Mouse (Mus musculus) midbrain, postnatal 0 days (tissue): ENCODE results near the gene Arhgef25. TPM values are rescaled to one million over a fixed set of nuclear protein-coding genes. Genes with fewer than 3 reads are reported as not detected.

ENCODE experiments used
- ATAC-seq: fragments of 200-750 bp; cut with Nextera tagmentation; 2 replicates; pipeline ENCODE4 v1.8.0; 2017; ENCODE audit warnings: moderate number of reproducible peaks, mild to moderate bottlenecking, moderate TSS enrichment, moderate library complexity; ENCODE audit not compliant: low FRiP score
- DNase-seq: peaks from one replicate; pipeline ENCODE4 v3.0.0-alpha.2; 2015; ENCODE audit warnings: low spot score
- H3K27ac ChIP-seq: fragments of 300-500 bp; sonication (generic); 2 replicates; pipeline ENCODE4 v1.5.1; 2014; ENCODE audit warnings: low read depth, mild to moderate bottlenecking, low read length, mixed read lengths
- H3K27me3 ChIP-seq: fragments of 300-500 bp; sonication (generic); 2 replicates; pipeline ENCODE4 v1.6.1; 2014; ENCODE audit warnings: low read length, control low read depth, mixed read lengths; ENCODE audit not compliant: insufficient read depth
- H3K36me3 ChIP-seq: fragments of 300-500 bp; sonication (generic); 2 replicates; pipeline ENCODE4 v1.6.1; 2014; ENCODE audit warnings: low read length, control low read depth, mixed read lengths; ENCODE audit not compliant: insufficient read depth
- H3K4me1 ChIP-seq: fragments of 300-500 bp; sonication (generic); 2 replicates; pipeline ENCODE4 v1.6.1; 2014; ENCODE audit warnings: mild to moderate bottlenecking, control low read depth, antibody characterized with exemption, low read length, mixed read lengths; ENCODE audit not compliant: insufficient read depth
- H3K4me2 ChIP-seq: fragments of 300-500 bp; sonication (generic); 2 replicates; pipeline ENCODE4 v1.6.1; 2014; ENCODE audit warnings: low read depth, mild to moderate bottlenecking, low read length, mixed read lengths; ENCODE audit not compliant: poor library complexity, severe bottlenecking
- H3K4me3 ChIP-seq: fragments of 300-500 bp; sonication (generic); 2 replicates; pipeline ENCODE4 v1.5.1; 2014; ENCODE audit warnings: low read depth, mild to moderate bottlenecking, low read length, moderate library complexity
- H3K9ac ChIP-seq: fragments of 300-500 bp; sonication (generic); replicated peaks from 2 replicates; pipeline ENCODE4 v1.6.1; 2014; ENCODE audit warnings: mild to moderate bottlenecking, low read length, moderate library complexity, mixed read lengths; ENCODE audit not compliant: poor library complexity, severe bottlenecking
- H3K9me3 ChIP-seq: fragments of 300-500 bp; sonication (generic); 2 replicates; pipeline ENCODE4 v1.6.1; 2016; ENCODE audit warnings: low read length, control low read depth
- CTCF ChIP-seq: IDR thresholded peaks from 2 replicates; pipeline ENCODE4 v1.5.1; 2016; ENCODE audit warnings: antibody characterized with exemption, mild to moderate bottlenecking
- WGBS: fragments of 180-500 bp; shearing (Covaris S2); extraction: QIAGEN DNeasy Blood & Tissue Kit; methylation state at CpG from one replicate; pipeline ENCODE4 v1.1.7; 2014; 5-methylcytosine and 5-hydroxymethylcytosine counted together
- polyA plus RNA-seq: library from polyadenylated mRNA; unstranded; fragments of >200 nt; fragmentation: Nextera tagmentation; extraction: Ambion mirVana; gene quantifications from 2 replicates; pipeline ENCODE4 v1.2.1, GENCODE M21; 2015
- total RNA-seq: library from RNA; depleted of rRNA; stranded (reverse); fragments of >200 nt; gene quantifications from 2 replicates; pipeline ENCODE4 v1.2.3, GENCODE M21; 2014

Arhgef25 gene
- total and polyA plus RNA-seq, 2 experiments from 2014 or later = 13.5 to 48.8 TPM

DNA sequence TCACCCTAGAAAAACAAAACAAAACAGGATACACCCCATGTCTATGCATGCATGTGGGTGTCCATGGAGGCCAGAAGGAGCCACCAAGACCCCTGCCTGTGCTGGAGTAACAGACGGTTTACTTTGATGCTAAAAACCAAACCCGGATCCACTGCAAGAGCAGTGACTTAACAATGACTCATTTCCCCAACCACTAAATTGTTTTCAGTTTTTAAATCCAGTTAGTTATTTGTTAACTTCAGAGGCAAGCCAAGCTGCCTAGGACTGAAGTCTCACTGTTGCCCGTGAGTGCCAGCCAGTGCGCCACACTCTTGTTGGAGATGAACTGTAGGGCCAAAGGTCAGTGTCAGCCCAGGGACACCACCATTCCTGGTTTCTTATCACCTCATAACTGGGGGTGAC is 39.4 kb downstream of the Arhgef25 start:
- Histone ChIP-seq H3K27ac (no peak overlapping the region), H3K27me3 (no peaks in the 10 kb centered on the region), H3K36me3 (no peaks in the 10 kb centered on the region), H3K4me1 (no peaks in the 10 kb centered on the region), H3K4me2 (no peak overlapping the region), H3K9me3 (no peaks in the 10 kb centered on the region), H3K4me3 (no peak overlapping the region), H3K9ac (no peak overlapping the region)
- DNase-seq = no peak
- no peak for ATAC-seq
- TF ChIP-seq CTCF = no peak
- 86% methylated on average over 4 of the region's 4 CpGs for WGBS

DNA sequence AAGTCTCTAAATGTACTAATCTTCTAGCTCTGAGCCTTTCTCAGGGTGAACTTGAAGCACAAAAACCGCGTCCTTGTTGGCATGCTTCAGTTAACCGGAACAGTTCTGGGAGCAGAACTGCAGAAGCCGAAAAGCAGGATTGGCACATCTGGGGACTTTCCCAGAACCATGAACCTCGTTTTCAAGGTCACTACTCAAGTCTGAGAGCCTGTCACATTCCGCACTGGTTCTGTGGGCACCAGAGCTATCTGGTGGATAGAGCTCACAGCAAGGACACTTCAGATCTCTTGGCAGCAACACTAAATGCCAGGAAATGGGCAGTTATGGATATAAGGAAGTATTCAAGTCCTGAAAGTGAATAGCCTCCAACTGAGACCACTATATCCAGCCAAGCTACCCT is 42.7 kb downstream of the Arhgef25 start:
- WGBS = 83% methylated on average over 6 of the region's 6 CpGs
- Histone ChIP-seq H3K36me3 (no peaks in the 10 kb centered on the region), H3K4me3 (no peak overlapping the region), H3K4me2 (no peak overlapping the region), H3K4me1 (no peaks in the 10 kb centered on the region), H3K9ac (no peak overlapping the region), H3K27ac (no peak overlapping the region), H3K27me3 (no peaks in the 10 kb centered on the region), H3K9me3 (no peaks in the 10 kb centered on the region)
- DNase-seq = no peak
- TF ChIP-seq CTCF = no peak
- ATAC-seq = no peak

DNA sequence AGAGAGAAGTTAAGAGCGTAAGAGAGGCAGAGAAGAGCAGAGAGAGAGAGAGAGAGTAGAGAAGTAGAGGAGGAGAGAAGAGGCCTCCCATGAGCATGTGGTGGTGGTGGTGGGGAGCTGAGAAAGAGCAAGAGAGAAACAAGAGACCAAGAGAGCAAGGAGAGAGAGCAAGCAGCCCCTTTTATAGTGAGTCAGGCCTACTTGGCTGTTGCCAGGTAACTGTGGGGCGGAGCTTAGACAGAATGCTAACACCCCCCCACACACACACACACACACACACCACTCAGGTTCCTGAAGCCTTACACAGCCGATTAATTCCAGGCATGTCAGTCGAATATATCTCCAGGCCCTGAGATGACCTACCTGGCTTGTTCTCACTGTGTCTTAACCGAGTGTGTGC is 44.6 kb downstream of the Arhgef25 start:
- no peak for ATAC-seq
- H3K27ac ChIP-seq = no peak overlapping the region
- no peaks in the 10 kb centered on the region for H3K9me3 ChIP-seq
- H3K36me3 ChIP-seq = no peaks in the 10 kb centered on the region
- no peak for DNase-seq
- TF ChIP-seq CTCF = no peak
- H3K9ac ChIP-seq = no peak overlapping the region
- H3K4me2 ChIP-seq = no peak overlapping the region
- no peaks in the 10 kb centered on the region for H3K4me1 ChIP-seq
- WGBS = 81% methylated on average over 5 of the region's 5 CpGs
- no peaks in the 10 kb centered on the region for H3K27me3 ChIP-seq
- no peak overlapping the region for H3K4me3 ChIP-seq

DNA sequence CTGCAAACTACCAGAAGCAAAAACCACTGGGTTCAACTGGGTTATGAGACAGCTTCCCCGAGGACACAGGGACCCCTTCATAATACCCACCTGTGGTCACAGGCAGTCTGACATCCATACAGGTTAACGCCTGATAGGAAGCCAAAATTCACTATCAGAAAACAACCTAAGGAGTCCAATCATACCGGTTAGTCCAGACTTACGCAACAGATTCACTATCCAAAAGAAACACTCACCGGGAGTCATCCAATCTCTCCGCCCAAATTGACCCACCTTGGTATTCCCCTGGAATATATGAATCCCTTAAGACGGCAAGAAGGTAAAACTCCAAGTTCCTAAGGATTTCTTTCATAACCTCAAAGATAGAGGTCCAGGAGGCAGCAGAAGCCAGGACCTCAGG is 45.3 kb downstream of the Arhgef25 start:
- no peak overlapping the region for H3K4me2 ChIP-seq
- WGBS = 96% methylated on average over 7 of the region's 7 CpGs
- TF ChIP-seq CTCF = no peak
- no peak overlapping the region for H3K27ac ChIP-seq
- no peak overlapping the region for H3K4me3 ChIP-seq
- no peaks in the 10 kb centered on the region for H3K4me1 ChIP-seq
- H3K27me3 ChIP-seq = no peaks in the 10 kb centered on the region
- H3K36me3 ChIP-seq = no peaks in the 10 kb centered on the region
- DNase-seq (no peak), ATAC-seq (no peak)
- no peaks in the 10 kb centered on the region for H3K9me3 ChIP-seq
- no peak overlapping the region for H3K9ac ChIP-seq

DNA sequence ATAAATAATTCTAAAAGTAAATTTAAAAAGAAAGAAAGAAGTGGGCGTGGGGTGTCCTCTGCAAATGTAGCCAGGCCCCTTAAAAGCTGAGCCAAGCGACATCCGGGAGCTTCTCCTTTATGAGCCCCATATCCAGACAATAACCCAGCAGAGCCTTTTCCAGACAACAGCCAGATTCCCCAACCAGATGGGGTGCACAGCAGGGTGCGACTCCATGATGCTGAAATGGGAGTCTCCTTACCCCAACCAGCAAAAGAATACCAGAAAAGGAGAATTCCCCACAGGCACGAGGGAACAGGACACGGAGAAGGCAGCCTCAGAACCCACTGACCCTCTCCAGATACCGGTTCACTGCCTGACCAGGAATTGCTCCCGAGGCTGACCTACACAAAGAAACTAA is 46.7 kb downstream of the Arhgef25 start:
- ATAC-seq = no peak
- Histone ChIP-seq H3K36me3 (no peaks in the 10 kb centered on the region), H3K4me3 (no peak overlapping the region), H3K4me1 (no peaks in the 10 kb centered on the region), H3K27me3 (no peaks in the 10 kb centered on the region), H3K27ac (no peak overlapping the region), H3K4me2 (no peak overlapping the region), H3K9me3 (no peaks in the 10 kb centered on the region), H3K9ac (no peak overlapping the region)
- TF ChIP-seq CTCF = no peak
- 84% methylated on average over 8 of the region's 8 CpGs for WGBS
- no peak for DNase-seq

DNA sequence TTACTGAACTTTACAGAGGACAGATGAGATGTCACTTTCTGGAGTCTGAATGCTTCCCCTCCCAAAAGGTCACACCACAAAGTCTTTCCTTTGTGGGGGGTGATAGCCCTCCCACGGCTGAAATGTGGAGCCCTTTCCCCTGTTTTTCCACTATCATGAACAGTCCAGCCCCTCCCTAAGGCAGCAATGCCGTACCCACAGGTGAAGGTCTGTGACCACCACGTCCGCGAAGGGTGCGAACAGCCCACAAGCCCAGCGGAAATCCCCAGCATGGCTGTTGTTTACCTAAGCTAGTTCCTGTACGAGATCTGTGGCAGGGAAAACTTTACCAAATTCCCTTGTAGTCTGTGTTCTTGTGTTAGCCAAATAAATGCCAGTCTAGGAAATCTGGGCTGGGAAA is 48.4 kb downstream of the Arhgef25 start:
- H3K9me3 ChIP-seq = no peaks in the 10 kb centered on the region
- 89% methylated on average over 8 of the region's 8 CpGs for WGBS

More for the DNA sequence above, 48.4 kb downstream of the Arhgef25 start:
- H3K4me1 ChIP-seq = no peaks in the 10 kb centered on the region
- no peak for DNase-seq
- H3K36me3 ChIP-seq = no peaks in the 10 kb centered on the region
- no peak overlapping the region for H3K4me3 ChIP-seq
- H3K27ac ChIP-seq = no peak overlapping the region
- H3K9ac ChIP-seq = no peak overlapping the region
- H3K4me2 ChIP-seq = no peak overlapping the region
- no peaks in the 10 kb centered on the region for H3K27me3 ChIP-seq
- no peak for ATAC-seq
- no peak for TF ChIP-seq CTCF
